Mouse (Mus musculus) adrenal gland, postnatal 4 days (tissue): ENCODE results near the gene Itga11. TPM values are rescaled to one million over a fixed set of nuclear protein-coding genes. Genes with fewer than 3 reads are reported as not detected.
A peak's percentile ranks its signal among the peaks of the same experiment; 100 is the strongest.

ENCODE experiments used
- DNase-seq, 2 experiments: peaks; one replicate each; pipeline ENCODE4 v3.0.0; 2021 to 2022; ENCODE audit warnings: low spot score in 2 of 2, mixed read lengths in 2 of 2
- total RNA-seq, 2 experiments: library from RNA; stranded (reverse); gene quantifications; 2 replicates each; pipeline ENCODE4 v1.2.3; 2021

The Itga11 gene
- total RNA-seq, 2 experiments from 2014 or later, result 2.3 to 2.9 TPM

GRCm38 (mm10) chr9:62678550-62679155 is 1.0 kb downstream of the Itga11 start:
- no peak for DNase-seq

- no peak for DNase-seq
Observed at GRCm38 (mm10) chr9:62679398-62679797, 1.8 kb downstream of the Itga11 start.

GRCm38 (mm10) chr9:62684311-62684710 is 6.7 kb downstream of the Itga11 start:
- no peak for DNase-seq

GRCm38 (mm10) chr9:62689748-62690147 is 12.1 kb downstream of the Itga11 start:
- no peak for DNase-seq

GRCm38 (mm10) chr9:62694054-62694453 is 16.4 kb downstream of the Itga11 start:
- DNase-seq, result no peak

GRCm38 (mm10) chr9:62695210-62695609 is 17.6 kb downstream of the Itga11 start:
- DNase-seq, result no peak

GRCm38 (mm10) chr9:62696799-62697198 is 19.2 kb downstream of the Itga11 start:
- DNase-seq, result no peak

GRCm38 (mm10) chr9:62707267-62707666 is 29.6 kb downstream of the Itga11 start:
- no peak for DNase-seq

GRCm38 (mm10) chr9:62707870-62708269 is 30.2 kb downstream of the Itga11 start:
- DNase-seq, result no peak

GRCm38 (mm10) chr9:62709983-62710382 is 32.4 kb downstream of the Itga11 start:
- no peak for DNase-seq

GRCm38 (mm10) chr9:62712374-62712773 is 34.7 kb downstream of the Itga11 start:
- DNase-seq, result no peak

- DNase-seq, result no peak
Observed at GRCm38 (mm10) chr9:62713040-62713439, 35.4 kb downstream of the Itga11 start.

GRCm38 (mm10) chr9:62714336-62714735 is 36.7 kb downstream of the Itga11 start:
- DNase-seq, result no peak

- no peak for DNase-seq
Observed at GRCm38 (mm10) chr9:62717982-62718381, 40.4 kb downstream of the Itga11 start.

GRCm38 (mm10) chr9:62721791-62722190 is 44.2 kb downstream of the Itga11 start:
- no peak for DNase-seq

- no peak for DNase-seq
Observed at GRCm38 (mm10) chr9:62722716-62723115, 45.1 kb downstream of the Itga11 start.

- DNase-seq, result no peak
Observed at GRCm38 (mm10) chr9:62724175-62724574, 46.5 kb downstream of the Itga11 start.

GRCm38 (mm10) chr9:62725247-62725646 is 47.6 kb downstream of the Itga11 start:
- DNase-seq, result no peak

- no peak for DNase-seq
Observed at GRCm38 (mm10) chr9:62726472-62726871, 48.8 kb downstream of the Itga11 start.

- peak in 1 of 2 experiments; percentile 26 for DNase-seq
Observed at GRCm38 (mm10) chr9:62744558-62745275, 67.1 kb downstream of the Itga11 start.

GRCm38 (mm10) chr9:62746646-62747045 is 69.0 kb downstream of the Itga11 start:
- DNase-seq, result no peak

- DNase-seq, result no peak
Observed at GRCm38 (mm10) chr9:62749666-62750065, 72.0 kb downstream of the Itga11 start.

GRCm38 (mm10) chr9:62750381-62750780 is 72.8 kb downstream of the Itga11 start:
- no peak for DNase-seq
